Mouse (Mus musculus): ENCODE results near the gene Slc26a10. TPM values are rescaled to one million over a fixed set of nuclear protein-coding genes. Genes with fewer than 3 reads are reported as not detected.

Gene Slc26a10
- polyA plus RNA-seq, 1 experiment from 2014 or later: 1.1 TPM

Other genes with a start within 250 kb of the Slc26a10 start
- gene Ctdsp2, start 201.9 kb downstream of the Slc26a10 start, polyA plus RNA-seq (2015; fragmentation: Nextera tagmentation; extraction: Ambion mirVana): 57.0 and 63.2 TPM in 2 replicates
- 0.52 and 0.60 TPM in 2 replicates for gene Avil, start 179.9 kb downstream of the Slc26a10 start, polyA plus RNA-seq (2015; fragmentation: Nextera tagmentation; extraction: Ambion mirVana)
- 79.9 and 85.2 TPM in 2 replicates for gene Tsfm, start 149.8 kb downstream of the Slc26a10 start, polyA plus RNA-seq (2015; fragmentation: Nextera tagmentation; extraction: Ambion mirVana)
- gene Mettl1, start 139.2 kb downstream of the Slc26a10 start, polyA plus RNA-seq (2015; fragmentation: Nextera tagmentation; extraction: Ambion mirVana): 54.3 and 55.2 TPM in 2 replicates
- 1.1 and 1.5 TPM in 2 replicates for gene Eef1akmt3, start 139.1 kb downstream of the Slc26a10 start, polyA plus RNA-seq (2015; fragmentation: Nextera tagmentation; extraction: Ambion mirVana)
- 0.17 and 0.32 TPM in 2 replicates for gene Cyp27b1, start 132.4 kb downstream of the Slc26a10 start, polyA plus RNA-seq (2015; fragmentation: Nextera tagmentation; extraction: Ambion mirVana)
- 0.79 and 1.2 TPM in 2 replicates for gene March9, start 120.5 kb downstream of the Slc26a10 start, polyA plus RNA-seq (2015; fragmentation: Nextera tagmentation; extraction: Ambion mirVana)
- gene Cdk4, start 117.1 kb downstream of the Slc26a10 start, polyA plus RNA-seq (2015; fragmentation: Nextera tagmentation; extraction: Ambion mirVana): 1,443 and 1,450 TPM in 2 replicates
- gene Tspan31, start 110.4 kb downstream of the Slc26a10 start, polyA plus RNA-seq (2015; fragmentation: Nextera tagmentation; extraction: Ambion mirVana): 154 and 163 TPM in 2 replicates
- 0.28 and 0.67 TPM in 2 replicates for gene Agap2, start 105.4 kb downstream of the Slc26a10 start, polyA plus RNA-seq (2015; fragmentation: Nextera tagmentation; extraction: Ambion mirVana)
- 100 and 108 TPM in 2 replicates for gene Os9, start 59.5 kb downstream of the Slc26a10 start, polyA plus RNA-seq (2015; fragmentation: Nextera tagmentation; extraction: Ambion mirVana)
- gene B4galnt1, start 15.4 kb downstream of the Slc26a10 start, polyA plus RNA-seq (2015; fragmentation: Nextera tagmentation; extraction: Ambion mirVana): 29.4 and 31.4 TPM in 2 replicates
- 65.9 and 69.9 TPM in 2 replicates for gene Arhgef25, start 9.4 kb upstream of the Slc26a10 start, polyA plus RNA-seq (2015; fragmentation: Nextera tagmentation; extraction: Ambion mirVana)
- 90.4 and 106 TPM in 2 replicates for gene Dtx3, start 15.1 kb upstream of the Slc26a10 start, polyA plus RNA-seq (2015; fragmentation: Nextera tagmentation; extraction: Ambion mirVana)
- 29.9 and 32.3 TPM in 2 replicates for gene Pip4k2c, start 30.9 kb upstream of the Slc26a10 start, polyA plus RNA-seq (2015; fragmentation: Nextera tagmentation; extraction: Ambion mirVana)
- 5.6 and 6.2 TPM in 2 replicates for gene Kif5a, start 82.7 kb upstream of the Slc26a10 start, polyA plus RNA-seq (2015; fragmentation: Nextera tagmentation; extraction: Ambion mirVana)
- gene Dctn2, start 85.7 kb upstream of the Slc26a10 start, polyA plus RNA-seq (2015; fragmentation: Nextera tagmentation; extraction: Ambion mirVana): 161 and 169 TPM in 2 replicates
- gene Mbd6, start 108.4 kb upstream of the Slc26a10 start, polyA plus RNA-seq (2015; fragmentation: Nextera tagmentation; extraction: Ambion mirVana): 18.6 and 19.4 TPM in 2 replicates
- gene Mars, start 131.1 kb upstream of the Slc26a10 start, polyA plus RNA-seq (2015; fragmentation: Nextera tagmentation; extraction: Ambion mirVana): 109 and 110 TPM in 2 replicates
- gene Arhgap9, start 141.3 kb upstream of the Slc26a10 start, polyA plus RNA-seq (2015; fragmentation: Nextera tagmentation; extraction: Ambion mirVana): 5.6 and 6.3 TPM in 2 replicates
- 9.1 and 10.1 TPM in 2 replicates for gene Gli1, start 161.3 kb upstream of the Slc26a10 start, polyA plus RNA-seq (2015; fragmentation: Nextera tagmentation; extraction: Ambion mirVana)
- 0.05 TPM in 1 of 2 replicates, not detected in the other for gene Inhbe, start 173.8 kb upstream of the Slc26a10 start, polyA plus RNA-seq (2015; fragmentation: Nextera tagmentation; extraction: Ambion mirVana)
- 0.27 TPM in 2 replicates for gene Inhbc, start 189.8 kb upstream of the Slc26a10 start, polyA plus RNA-seq (2015; fragmentation: Nextera tagmentation; extraction: Ambion mirVana)
- 26.5 and 34.1 TPM in 2 replicates for gene R3hdm2, start 199.7 kb upstream of the Slc26a10 start, polyA plus RNA-seq (2015; fragmentation: Nextera tagmentation; extraction: Ambion mirVana)